Mouse (Mus musculus) neural tube, embryonic 10.5 days (tissue): ENCODE results near the gene Sp100.
"Not testable (repeated sequence)": the region's sequence is repeated elsewhere in the genome, so short reads cannot be mapped to it uniquely, and the experiment has no call there.

Experiments
- DNase-seq: peaks from one replicate; pipeline ENCODE4 v3.0.0-alpha.2; 2017; ENCODE audit warnings: low spot score; ENCODE audit errors: extremely low spot score

Gene Sp100

DNA sequence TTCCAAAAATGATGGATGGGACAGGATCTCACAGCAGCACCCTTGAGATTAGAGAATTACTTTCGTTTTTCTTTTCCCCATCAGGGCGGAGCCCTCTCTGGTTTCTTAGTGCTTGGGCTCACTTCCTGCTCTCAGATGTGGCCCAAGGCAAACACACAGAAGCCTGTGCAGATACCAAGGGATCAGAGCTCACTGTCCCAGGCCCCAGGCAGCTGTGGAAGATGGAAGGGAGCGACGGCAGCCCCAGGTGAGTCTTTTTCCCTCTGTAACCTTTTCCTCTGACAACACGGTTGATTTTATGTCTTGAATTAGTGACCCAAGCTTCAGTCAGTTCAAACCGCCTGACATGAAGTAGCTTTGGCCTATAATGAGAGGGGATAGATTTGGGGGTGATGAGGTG is at the start of gene Sp100:
TSS of gene Sp100 (plus strand) at position 108 of the 400 bp plus-strand sequence.
- not testable (repeated sequence) for DNase-seq

- not testable (repeated sequence) for DNase-seq
These were observed 49.7 kb upstream of the Sp100 start, which contains the start of gene Sp140 for GRCm38 (mm10) chr1:85600078-85600477. TSS of gene Sp140 (plus strand) at chr1:85600378.

- DNase-seq: not testable (repeated sequence)
These were observed 49.0 kb upstream of the Sp100 start for GRCm38 (mm10) chr1:85600794-85601193.

GRCm38 (mm10) chr1:85604341-85604740 is 45.4 kb upstream of the Sp100 start:
- not testable (repeated sequence) for DNase-seq

DNA sequence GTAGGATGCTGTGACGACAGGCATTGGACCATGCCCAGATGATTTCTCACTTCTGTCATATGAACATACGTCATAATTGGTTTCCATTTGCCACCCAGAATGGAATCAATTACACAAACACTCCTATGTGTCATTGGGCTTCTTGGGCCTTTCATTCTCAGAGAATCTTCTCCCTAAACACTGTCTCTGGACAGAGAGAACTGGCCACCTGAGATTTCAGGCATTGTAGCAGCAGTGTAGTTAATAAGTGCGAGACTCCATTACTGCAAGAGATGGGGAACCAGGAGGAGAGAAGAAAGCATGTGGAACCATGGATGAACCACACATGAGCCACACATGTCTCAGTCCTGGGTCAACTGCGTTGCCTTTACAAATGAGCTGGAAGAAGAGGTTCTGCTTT is 41.4 kb upstream of the Sp100 start:
- DNase-seq: not testable (repeated sequence)

DNA sequence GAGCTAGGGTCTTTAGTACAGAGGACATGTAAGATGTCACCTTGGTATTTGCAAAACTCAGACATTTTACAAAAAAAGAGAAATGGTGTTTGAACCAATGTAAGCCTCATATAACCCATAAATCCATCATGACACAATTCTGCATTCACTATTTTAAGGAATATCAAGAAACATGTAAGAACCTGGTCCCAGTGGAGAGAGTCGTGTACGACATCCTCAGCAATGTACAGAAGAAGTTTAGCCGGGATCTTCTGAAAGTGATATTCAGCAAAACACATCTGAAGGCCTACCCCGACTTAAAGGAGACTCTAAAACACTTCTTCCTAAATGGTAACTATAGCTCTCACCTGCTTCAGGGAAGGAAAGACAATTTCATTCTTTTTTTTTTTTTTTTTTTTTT is 39.2 kb upstream of the Sp100 start:
- DNase-seq: not testable (repeated sequence)

GRCm38 (mm10) chr1:85615096-85615495 is 34.7 kb upstream of the Sp100 start:
- not testable (repeated sequence) for DNase-seq

DNA sequence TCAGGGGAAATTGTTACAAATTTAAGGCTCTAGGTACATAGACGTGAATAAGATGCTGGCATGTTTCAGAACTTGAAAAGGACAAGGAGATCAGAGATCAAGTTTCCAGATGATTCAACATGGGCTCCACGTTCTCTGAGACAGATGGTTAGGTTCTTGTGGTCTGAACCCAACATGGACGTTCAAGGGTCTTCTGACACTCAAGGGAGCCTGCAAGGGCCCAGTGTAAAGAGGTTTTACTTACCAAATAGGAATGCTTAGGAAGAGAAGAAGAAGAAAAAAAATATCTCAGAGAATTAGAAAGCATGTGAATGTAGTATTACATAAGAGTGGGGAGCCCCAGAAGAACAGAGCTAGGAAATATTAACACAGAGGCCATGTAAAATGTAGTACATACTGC is 34.0 kb upstream of the Sp100 start:
- not testable (repeated sequence) for DNase-seq

DNA sequence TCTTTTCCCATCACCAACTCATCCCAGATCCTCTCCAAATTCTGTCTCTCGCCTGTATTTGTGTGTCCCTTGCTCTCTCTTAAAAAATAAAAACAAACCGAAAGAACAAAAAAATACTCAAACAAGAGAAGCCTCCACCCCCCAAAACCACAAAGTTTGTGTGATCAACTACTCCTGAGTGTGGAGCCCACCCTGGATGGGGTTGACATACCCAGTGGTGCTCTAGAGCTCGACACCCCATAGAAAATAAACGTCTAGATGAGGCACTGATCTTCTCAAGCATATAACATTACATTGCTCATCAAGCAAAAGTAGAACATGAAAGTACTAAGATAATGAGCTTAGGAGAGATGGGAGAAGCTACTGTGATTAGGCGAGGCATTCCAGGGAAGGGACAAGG is 32.6 kb upstream of the Sp100 start:
- not testable (repeated sequence) for DNase-seq

DNA sequence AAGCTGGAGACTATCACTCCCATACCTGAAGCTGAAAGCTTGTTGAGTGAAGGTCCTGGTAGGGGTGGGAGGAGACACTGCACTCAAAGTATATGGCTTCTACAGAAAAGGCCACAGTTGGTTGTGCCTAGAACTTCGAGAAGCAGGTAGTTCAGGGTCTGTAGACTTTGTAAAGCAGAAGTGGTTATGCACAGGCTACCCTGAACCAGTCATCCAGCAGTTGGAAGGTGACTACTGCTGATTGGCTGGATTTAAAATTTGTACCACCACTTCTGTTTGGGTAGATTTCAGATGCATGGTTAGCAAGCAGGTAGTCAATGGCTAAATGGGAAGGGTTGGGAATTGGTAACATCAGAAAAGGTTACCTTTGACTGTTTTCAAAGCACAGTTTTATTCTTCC is 31.1 kb upstream of the Sp100 start:
- DNase-seq: not testable (repeated sequence)

- not testable (repeated sequence) for DNase-seq
These were observed 12.9 kb upstream of the Sp100 start for GRCm38 (mm10) chr1:85636936-85637335.

GRCm38 (mm10) chr1:85638144-85638543 is 11.6 kb upstream of the Sp100 start:
- not testable (repeated sequence) for DNase-seq

DNA sequence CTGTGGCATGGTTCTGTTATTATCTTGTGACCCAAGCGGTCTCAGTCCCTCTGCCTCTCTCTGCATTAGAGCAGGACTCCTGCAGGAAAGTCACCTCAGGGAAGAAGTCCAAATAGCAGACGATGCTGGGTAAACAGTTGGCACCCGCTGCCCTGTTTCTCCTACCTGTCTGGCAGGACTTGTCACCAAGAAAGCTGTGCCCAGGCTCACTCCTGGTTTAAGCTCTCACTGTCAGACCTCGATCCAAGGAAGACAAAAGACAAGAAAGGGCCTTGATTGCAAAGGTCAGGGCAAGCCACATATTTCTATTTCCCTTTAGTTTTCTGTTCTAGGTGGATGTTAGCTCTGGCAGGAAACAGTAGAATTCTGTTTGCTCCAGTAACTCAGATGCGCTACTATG is 736 bp downstream of the Sp100 start:
- DNase-seq: not testable (repeated sequence)

DNA sequence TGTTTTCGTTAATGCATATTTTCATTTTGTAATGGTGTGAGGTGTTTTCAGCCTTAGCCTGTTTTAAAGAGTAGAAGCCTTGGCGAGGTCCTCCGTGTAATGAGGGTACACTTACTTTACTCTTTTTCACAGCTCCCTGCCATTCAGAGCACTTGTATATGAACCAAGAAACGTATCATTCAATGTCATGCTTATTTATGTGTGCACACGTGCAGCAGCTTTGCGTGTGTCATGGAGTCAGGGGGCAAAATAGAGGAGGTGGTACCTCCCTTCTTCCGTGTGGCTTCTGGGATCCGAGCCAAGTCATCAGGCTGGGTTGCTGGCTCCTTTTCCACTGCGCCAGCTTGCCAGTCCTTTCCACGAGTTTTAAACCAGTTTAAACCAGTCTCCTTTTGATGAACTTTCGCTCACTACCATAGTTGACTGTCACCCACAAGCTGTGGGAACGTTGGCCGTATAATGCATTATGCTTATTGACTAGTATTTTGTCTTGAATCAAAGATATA is 2.0 kb downstream of the Sp100 start:
- not testable (repeated sequence) for DNase-seq

GRCm38 (mm10) chr1:85657211-85657610 is 7.4 kb downstream of the Sp100 start:
- not testable (repeated sequence) for DNase-seq

DNA sequence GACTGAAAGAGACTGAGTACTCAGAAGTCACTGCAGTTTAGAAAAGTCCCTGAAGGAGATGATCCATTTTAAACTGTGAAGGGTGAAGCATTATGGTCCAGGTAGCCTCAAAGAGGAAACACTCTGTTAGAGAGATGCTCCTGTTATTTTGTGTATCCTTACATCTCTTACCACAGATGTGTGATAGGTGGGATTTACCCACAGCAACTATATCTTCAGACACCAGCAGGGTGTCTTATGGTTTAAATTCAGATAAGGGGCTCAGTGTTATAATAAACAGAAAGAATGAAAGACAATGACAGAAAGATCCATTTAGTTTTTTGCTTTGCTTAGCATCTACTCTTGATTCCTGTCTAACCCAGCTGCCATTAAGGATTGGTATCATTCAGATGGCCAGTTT is 14.5 kb downstream of the Sp100 start:
- no peak for DNase-seq

GRCm38 (mm10) chr1:85680226-85680625 is 30.4 kb downstream of the Sp100 start:
- DNase-seq: no peak

DNA sequence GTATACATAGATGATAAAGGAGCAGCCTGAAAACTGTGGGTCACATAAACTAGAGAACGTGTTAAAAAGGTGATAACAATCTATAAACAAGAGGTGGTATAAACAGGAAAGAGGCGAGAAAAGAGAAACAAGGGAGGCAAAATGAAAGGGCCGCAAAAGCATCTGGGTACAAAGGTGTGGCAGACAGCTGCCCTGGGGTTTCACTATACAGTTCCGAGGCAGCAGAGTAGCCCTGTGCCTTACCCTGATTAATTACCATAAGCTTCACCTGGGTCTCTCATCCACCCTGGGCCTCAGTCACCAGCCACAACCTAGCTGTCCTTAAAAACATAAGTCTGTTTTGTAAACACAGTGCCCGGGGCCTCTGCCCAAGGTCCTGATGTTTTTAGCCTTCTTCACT is 36.9 kb downstream of the Sp100 start:
- no peak for DNase-seq

DNA sequence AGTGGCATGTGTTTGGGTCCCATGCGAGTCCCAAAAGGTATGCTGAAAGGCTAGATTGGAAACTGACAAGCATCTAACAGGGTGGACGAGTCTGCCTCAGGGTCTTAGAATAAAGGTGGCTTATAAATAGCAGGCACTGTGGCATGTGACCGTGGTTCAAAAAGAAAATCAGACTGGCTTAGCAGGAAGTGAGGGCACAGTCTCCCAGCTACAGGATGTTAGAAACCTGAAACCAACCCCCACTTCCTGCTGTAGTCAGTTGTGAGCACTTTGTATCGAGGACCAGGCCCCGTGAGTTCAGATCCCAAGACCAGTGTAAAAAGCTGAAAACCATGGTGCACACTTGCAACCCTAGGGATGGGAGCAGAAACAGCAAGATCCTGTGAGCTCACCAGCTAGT is 37.6 kb downstream of the Sp100 start:
- DNase-seq: no peak

GRCm38 (mm10) chr1:85690544-85690943 is 40.8 kb downstream of the Sp100 start:
- no peak for DNase-seq

DNA sequence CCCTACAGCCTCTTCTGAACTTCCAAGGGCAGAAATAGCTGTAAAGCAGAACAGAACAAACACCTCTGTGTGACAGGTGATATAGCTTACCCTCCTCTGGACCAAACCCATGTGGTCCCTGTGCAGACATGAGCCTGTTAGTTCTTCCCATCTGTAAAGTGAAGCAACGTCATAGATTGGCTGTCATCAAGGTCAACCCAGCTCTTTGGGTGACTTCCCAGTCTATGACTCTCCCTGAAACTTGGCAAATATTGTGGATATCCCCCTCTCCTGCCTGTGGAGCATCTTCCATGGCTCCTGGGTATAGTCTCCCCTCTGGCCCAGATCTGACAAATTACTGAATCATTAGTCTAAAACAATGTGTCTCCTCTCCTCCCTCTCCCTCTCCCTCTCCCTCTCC is 42.5 kb downstream of the Sp100 start:
- no peak for DNase-seq

DNA sequence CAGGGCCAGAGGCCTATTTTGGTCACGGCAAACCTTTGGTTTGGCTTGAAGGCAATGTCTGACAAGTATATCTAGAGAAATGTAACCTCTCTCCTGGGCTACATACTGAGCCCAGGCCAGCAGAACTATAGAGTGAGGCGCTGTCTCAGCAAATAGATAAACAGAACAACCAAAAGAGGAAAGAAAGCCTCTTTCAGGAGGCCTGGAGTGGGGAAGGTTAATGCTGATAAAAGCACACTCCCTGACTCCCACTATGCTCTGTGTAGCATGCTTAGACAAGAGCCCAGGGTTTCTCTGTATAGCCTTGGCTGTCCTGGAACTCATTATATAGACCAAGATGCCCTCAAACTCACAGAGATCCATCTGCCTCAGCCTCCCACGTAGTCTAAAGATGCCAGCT is 43.5 kb downstream of the Sp100 start:
- no peak for DNase-seq

GRCm38 (mm10) chr1:85695646-85696045 is 45.9 kb downstream of the Sp100 start:
- no peak for DNase-seq
